Mouse (Mus musculus): Measurements from ENCODE around the gene Cfap77. TPM values are rescaled to one million over a fixed set of nuclear protein-coding genes. Genes with fewer than 3 reads are reported as not detected.

The Cfap77 gene
- polyA plus RNA-seq, 1 experiment from 2014 or later: 0.71 TPM

DNA sequence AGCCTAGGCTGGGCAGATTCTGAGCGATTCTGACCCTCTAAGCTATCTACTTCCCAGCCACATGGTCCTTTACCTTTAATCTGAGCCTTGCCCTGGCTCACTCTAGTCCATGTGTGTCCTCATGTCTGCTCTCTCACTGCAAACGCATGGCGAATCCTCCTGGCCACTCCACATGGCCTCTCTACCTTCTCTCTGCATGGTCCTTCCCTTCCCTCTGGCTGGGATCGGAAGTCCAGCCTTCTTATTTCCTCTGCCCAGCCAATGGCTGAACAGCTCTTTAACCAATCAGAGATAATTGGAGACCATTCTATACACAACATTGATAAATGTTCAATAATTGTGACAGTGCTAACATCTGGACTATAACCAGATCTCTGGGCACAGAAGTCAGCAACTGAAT lies 98.0 kb downstream of the Cfap77 start:
- Histone ChIP-seq H3K9ac (ENCODE audit: low read depth, low read length) (no peak overlapping the region), H3K27me3 (replicated peaks; ENCODE audit: control insufficient read depth, insufficient read depth, low read length) (no peaks in the 10 kb centered on the region), H3K4me2 (no peak overlapping the region), H3K36me3 (ENCODE audit: control insufficient read depth, insufficient read depth, low read length) (no peaks in the 10 kb centered on the region), H3K4me3 (ENCODE audit: low read depth, low read length) (no peak overlapping the region), H3K9me3 (ENCODE audit: control insufficient read depth, low read length) (no peaks in the 10 kb centered on the region), H3K4me1 (replicated peaks; ENCODE audit: control insufficient read depth, insufficient read depth, low read length) (no peaks in the 10 kb centered on the region), H3K27ac (ENCODE audit: low read depth, low read length) (no peak overlapping the region)
- no peak for DNase-seq (ENCODE audit: low spot score)
- no peak for ATAC-seq (replicated peaks; ENCODE audit: low FRiP score)
- 74% methylated on average over 4 of the region's 4 CpGs for WGBS

DNA sequence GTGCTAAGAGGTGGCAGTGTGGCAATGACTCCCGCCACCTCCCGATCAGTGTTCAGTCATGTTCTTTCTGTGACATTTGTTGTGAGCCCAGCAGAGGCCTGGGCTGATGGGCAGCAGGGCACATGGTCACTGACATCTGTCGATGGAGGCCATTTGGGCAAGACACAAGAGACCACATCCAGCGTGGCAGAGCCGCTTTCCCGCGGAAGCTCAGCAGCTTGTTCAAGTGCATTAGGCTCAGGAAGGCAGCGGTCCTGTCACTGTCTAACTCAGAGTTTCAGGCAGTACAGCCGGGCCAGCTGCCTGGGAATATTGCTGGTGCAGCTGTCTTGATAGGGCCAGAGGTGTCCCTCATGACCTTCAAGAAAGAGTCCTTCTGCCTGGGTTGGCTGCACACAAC lies 100.3 kb downstream of the Cfap77 start:
- WGBS: 79% methylated on average over 9 of the region's 9 CpGs
- no peak for DNase-seq (ENCODE audit: low spot score)

DNA sequence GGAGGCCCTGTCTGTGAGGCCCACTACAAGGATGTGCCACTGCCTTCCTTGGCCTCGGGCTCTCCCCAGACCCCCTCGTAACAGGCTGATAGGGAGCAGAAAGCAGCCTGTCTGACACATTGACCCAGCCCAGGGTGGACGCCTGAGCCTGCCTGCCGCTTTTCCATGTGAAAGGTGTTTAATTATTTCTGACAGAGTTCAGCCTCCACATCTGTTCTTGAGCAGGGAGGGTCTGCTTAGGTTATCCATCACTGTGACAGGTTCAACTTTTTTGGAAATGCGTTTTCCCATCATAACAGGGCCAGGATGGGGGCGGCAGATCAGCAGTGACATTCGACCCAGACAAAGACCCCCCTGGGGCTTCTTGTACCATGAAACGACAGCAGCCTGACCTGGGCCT lies 101.9 kb downstream of the Cfap77 start:
- no peaks in the 10 kb centered on the region for H3K36me3 ChIP-seq (ENCODE audit: control insufficient read depth, insufficient read depth, low read length)
- no peak overlapping the region for H3K4me2 ChIP-seq
- no peak for ATAC-seq (replicated peaks; ENCODE audit: low FRiP score)
- H3K4me1 ChIP-seq (replicated peaks; ENCODE audit: control insufficient read depth, insufficient read depth, low read length): no peaks in the 10 kb centered on the region
- H3K9me3 ChIP-seq (ENCODE audit: control insufficient read depth, low read length): no peaks in the 10 kb centered on the region
- 0 out of 2 replicates have a peak, but pooled peaks cover 2% of the 10 kb centered on the region for H3K27me3 ChIP-seq (replicated peaks; ENCODE audit: control insufficient read depth, insufficient read depth, low read length)
- H3K4me3 ChIP-seq (ENCODE audit: low read depth, low read length): no peak overlapping the region
- DNase-seq (ENCODE audit: low spot score): no peak
- H3K27ac ChIP-seq (ENCODE audit: low read depth, low read length): no peak overlapping the region
- H3K9ac ChIP-seq (ENCODE audit: low read depth, low read length): no peak overlapping the region
- 56% methylated on average over 8 of the region's 8 CpGs for WGBS

More for the DNA sequence above, 100.3 kb downstream of the Cfap77 start:
- H3K9me3 ChIP-seq (ENCODE audit: control insufficient read depth, low read length): no peaks in the 10 kb centered on the region
- H3K4me1 ChIP-seq (replicated peaks; ENCODE audit: control insufficient read depth, insufficient read depth, low read length): no peaks in the 10 kb centered on the region
- H3K27me3 ChIP-seq (replicated peaks; ENCODE audit: control insufficient read depth, insufficient read depth, low read length): 0 out of 2 replicates have a peak, but pooled peaks cover 2% of the 10 kb centered on the region
- H3K4me3 ChIP-seq (ENCODE audit: low read depth, low read length): no peak overlapping the region
- ATAC-seq (replicated peaks; ENCODE audit: low FRiP score): no peak
- H3K36me3 ChIP-seq (ENCODE audit: control insufficient read depth, insufficient read depth, low read length): no peaks in the 10 kb centered on the region
- no peak overlapping the region for H3K27ac ChIP-seq (ENCODE audit: low read depth, low read length)
- no peak overlapping the region for H3K4me2 ChIP-seq
- H3K9ac ChIP-seq (ENCODE audit: low read depth, low read length): no peak overlapping the region

DNA sequence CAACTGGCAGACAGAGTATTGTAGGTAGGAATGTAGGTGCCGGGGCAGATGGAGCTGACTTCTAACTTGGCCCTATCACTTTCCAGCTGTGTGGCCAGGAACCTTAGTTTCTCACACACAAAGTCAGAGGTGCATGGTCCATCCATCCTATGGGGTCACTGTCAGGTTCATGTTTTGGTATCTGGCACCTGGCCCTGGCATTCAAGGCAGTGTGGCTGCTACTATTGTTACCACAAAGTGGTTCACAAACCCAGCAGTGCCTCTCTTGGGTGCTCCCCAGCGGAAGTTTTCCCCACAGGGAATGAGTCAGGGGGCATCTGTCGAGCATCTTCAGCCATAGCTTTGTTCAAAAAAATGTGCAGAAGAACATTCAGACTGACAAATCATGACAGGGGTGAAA lies 108.6 kb downstream of the Cfap77 start:
- DNase-seq (ENCODE audit: low spot score) (no peak), ATAC-seq (replicated peaks; ENCODE audit: low FRiP score) (no peak)
- no peaks in the 10 kb centered on the region for H3K36me3 ChIP-seq (ENCODE audit: control insufficient read depth, insufficient read depth, low read length)
- no peak overlapping the region for H3K4me2 ChIP-seq
- H3K9ac ChIP-seq (ENCODE audit: low read depth, low read length): no peak overlapping the region
- H3K27me3 ChIP-seq (replicated peaks; ENCODE audit: control insufficient read depth, insufficient read depth, low read length): 0 out of 2 replicates have a peak, but pooled peaks cover 2% of the 10 kb centered on the region
- no peaks in the 10 kb centered on the region for H3K9me3 ChIP-seq (ENCODE audit: control insufficient read depth, low read length)
- H3K4me3 ChIP-seq (ENCODE audit: low read depth, low read length): no peak overlapping the region
- WGBS: 74% methylated on average over 3 of the region's 3 CpGs
- no peaks in the 10 kb centered on the region for H3K4me1 ChIP-seq (replicated peaks; ENCODE audit: control insufficient read depth, insufficient read depth, low read length)
- H3K27ac ChIP-seq (ENCODE audit: low read depth, low read length): no peak overlapping the region

DNA sequence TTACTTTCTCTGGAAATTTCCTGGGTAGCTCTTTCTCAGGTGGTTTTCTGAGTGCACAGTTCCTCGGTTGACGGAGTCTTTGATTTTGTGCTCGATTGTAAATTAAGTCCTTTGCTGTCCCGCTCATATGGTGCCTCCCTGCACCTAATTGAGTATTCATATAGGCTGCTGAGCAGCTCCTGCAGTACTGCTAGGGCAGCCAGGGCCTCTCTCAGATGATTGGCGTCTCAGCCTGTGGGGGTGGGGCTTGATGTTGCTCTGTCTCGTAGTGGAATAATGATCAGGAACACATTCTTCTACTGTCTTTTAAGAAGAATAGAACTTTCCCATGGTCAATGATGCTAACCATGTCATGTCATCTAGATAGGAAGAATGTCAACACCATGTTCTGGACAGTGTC lies 109.5 kb downstream of the Cfap77 start:
- Histone ChIP-seq H3K9ac (ENCODE audit: low read depth, low read length) (no peak overlapping the region), H3K4me2 (no peak overlapping the region), H3K27me3 (replicated peaks; ENCODE audit: control insufficient read depth, insufficient read depth, low read length) (0 out of 2 replicates have a peak, but pooled peaks cover 2% of the 10 kb centered on the region), H3K4me3 (ENCODE audit: low read depth, low read length) (no peak overlapping the region), H3K36me3 (ENCODE audit: control insufficient read depth, insufficient read depth, low read length) (no peaks in the 10 kb centered on the region), H3K4me1 (replicated peaks; ENCODE audit: control insufficient read depth, insufficient read depth, low read length) (no peaks in the 10 kb centered on the region), H3K9me3 (ENCODE audit: control insufficient read depth, low read length) (no peaks in the 10 kb centered on the region), H3K27ac (ENCODE audit: low read depth, low read length) (no peak overlapping the region)
- no peak for DNase-seq (ENCODE audit: low spot score)
- no peak for ATAC-seq (replicated peaks; ENCODE audit: low FRiP score)
- 67% methylated on average over 6 of the region's 6 CpGs for WGBS

DNA sequence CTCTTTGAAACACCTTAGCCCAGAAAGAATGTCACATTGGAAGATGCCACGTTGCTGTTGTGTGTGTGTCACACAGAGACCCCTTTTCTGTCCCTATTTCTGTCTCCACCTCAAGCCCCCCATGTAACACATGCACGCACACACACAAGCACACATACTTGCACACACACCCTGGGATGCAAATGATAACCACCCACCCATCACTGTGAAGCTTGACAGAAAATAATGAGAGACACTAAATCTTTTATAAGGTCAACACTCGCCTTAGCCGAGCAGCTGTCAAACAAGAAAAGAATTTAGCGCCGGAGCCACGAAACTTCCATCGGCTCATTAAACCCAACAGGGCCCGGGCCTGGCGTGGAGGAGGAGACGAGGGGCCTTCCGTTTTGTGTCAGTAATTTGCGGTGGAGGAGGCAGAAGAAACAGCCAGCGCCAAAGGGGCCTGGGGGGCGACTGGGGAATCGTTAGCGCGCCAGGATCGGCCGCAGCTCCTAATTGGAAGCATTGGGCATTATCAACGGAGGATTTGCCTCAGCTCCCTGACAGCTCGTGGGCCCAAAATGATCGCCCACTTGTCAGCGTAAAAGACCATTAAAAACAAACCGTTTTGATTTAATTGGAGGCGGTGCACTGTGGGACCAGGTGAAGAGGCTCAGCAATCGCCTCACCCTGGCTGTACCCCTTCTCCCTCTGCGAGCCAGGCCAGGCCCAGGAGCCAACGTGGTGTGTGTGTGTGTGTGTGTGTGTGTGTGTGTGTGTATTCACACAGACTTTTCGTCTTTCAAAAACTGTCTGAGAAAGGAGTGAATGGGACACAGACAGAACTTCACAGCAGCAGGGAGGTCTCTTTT lies 111.0 kb downstream of the Cfap77 start:
- WGBS: 51% methylated on average over 30 of the region's 30 CpGs
- ATAC-seq (replicated peaks; ENCODE audit: low FRiP score): no peak
- no peak overlapping the region for H3K4me3 ChIP-seq (ENCODE audit: low read depth, low read length)
- H3K27ac ChIP-seq (ENCODE audit: low read depth, low read length): no peak overlapping the region
- no peak overlapping the region for H3K4me2 ChIP-seq
- DNase-seq (ENCODE audit: low spot score): no peak
- H3K4me1 ChIP-seq (replicated peaks; ENCODE audit: control insufficient read depth, insufficient read depth, low read length): no peaks in the 10 kb centered on the region
- H3K9me3 ChIP-seq (ENCODE audit: control insufficient read depth, low read length): no peaks in the 10 kb centered on the region
- no peaks in the 10 kb centered on the region for H3K27me3 ChIP-seq (replicated peaks; ENCODE audit: control insufficient read depth, insufficient read depth, low read length)
- H3K9ac ChIP-seq (ENCODE audit: low read depth, low read length): no peak overlapping the region
- no peaks in the 10 kb centered on the region for H3K36me3 ChIP-seq (ENCODE audit: control insufficient read depth, insufficient read depth, low read length)

DNA sequence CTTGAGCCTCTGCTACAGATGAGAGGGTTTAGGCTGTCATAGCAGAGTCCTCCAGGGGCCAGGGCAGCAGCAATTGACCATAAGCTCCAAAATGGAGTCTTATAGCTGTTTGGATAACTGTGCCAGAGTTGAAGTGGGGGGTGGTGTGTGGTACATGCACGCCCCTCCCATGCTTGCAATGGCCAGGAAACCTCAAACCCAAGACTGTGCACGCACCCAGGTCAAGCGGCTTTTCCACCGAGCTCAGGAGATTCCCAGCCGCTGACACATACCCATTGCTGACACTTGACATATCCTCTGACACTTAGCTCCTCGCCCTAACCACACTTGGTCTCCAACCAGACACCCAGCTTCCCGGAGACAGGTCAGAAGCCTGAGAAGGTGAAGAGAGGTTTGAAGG lies 115.9 kb downstream of the Cfap77 start:
- ATAC-seq (replicated peaks; ENCODE audit: low FRiP score) (no peak), DNase-seq (ENCODE audit: low spot score) (no peak)
- H3K9ac ChIP-seq (ENCODE audit: low read depth, low read length): no peak overlapping the region
- no peak overlapping the region for H3K4me3 ChIP-seq (ENCODE audit: low read depth, low read length)
- 49% methylated on average over 7 of the region's 7 CpGs for WGBS
- no peaks in the 10 kb centered on the region for H3K4me1 ChIP-seq (replicated peaks; ENCODE audit: control insufficient read depth, insufficient read depth, low read length)
- no peaks in the 10 kb centered on the region for H3K36me3 ChIP-seq (ENCODE audit: control insufficient read depth, insufficient read depth, low read length)
- no peak overlapping the region for H3K4me2 ChIP-seq
- H3K9me3 ChIP-seq (ENCODE audit: control insufficient read depth, low read length): no peaks in the 10 kb centered on the region
- H3K27me3 ChIP-seq (replicated peaks; ENCODE audit: control insufficient read depth, insufficient read depth, low read length): no peaks in the 10 kb centered on the region; the same call in 1 of the 2 replicates
- no peak overlapping the region for H3K27ac ChIP-seq (ENCODE audit: low read depth, low read length)

DNA sequence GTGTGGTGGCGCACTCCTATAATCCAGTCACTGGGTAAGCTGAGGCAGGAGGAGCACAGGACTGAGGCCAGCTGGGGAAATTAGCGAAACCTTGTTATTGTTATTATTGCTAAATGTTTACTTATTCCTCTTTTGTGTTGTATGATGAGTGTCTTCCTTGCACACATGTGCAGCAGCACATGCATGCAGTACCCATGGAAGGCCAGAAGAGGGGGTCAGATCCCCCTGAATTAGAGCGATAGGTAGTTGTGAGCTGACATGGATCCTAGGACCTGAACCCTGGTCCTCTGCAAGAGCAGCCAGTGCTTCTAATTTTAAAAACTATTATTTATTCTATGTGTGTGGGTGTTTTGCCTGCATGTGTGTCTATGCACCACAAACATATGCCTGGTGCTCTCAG lies 124.3 kb downstream of the Cfap77 start:
- 91% methylated on average over 3 of the region's 3 CpGs for WGBS
- Histone ChIP-seq H3K36me3 (ENCODE audit: control insufficient read depth, insufficient read depth, low read length) (no peaks in the 10 kb centered on the region), H3K27ac (ENCODE audit: low read depth, low read length) (no peak overlapping the region), H3K4me1 (replicated peaks; ENCODE audit: control insufficient read depth, insufficient read depth, low read length) (no peaks in the 10 kb centered on the region), H3K9ac (ENCODE audit: low read depth, low read length) (no peak overlapping the region), H3K4me3 (ENCODE audit: low read depth, low read length) (no peak overlapping the region), H3K27me3 (replicated peaks; ENCODE audit: control insufficient read depth, insufficient read depth, low read length) (no peaks in the 10 kb centered on the region), H3K4me2 (no peak overlapping the region), H3K9me3 (ENCODE audit: control insufficient read depth, low read length) (no peaks in the 10 kb centered on the region)
- DNase-seq (ENCODE audit: low spot score) (no peak), ATAC-seq (replicated peaks; ENCODE audit: low FRiP score) (no peak)

DNA sequence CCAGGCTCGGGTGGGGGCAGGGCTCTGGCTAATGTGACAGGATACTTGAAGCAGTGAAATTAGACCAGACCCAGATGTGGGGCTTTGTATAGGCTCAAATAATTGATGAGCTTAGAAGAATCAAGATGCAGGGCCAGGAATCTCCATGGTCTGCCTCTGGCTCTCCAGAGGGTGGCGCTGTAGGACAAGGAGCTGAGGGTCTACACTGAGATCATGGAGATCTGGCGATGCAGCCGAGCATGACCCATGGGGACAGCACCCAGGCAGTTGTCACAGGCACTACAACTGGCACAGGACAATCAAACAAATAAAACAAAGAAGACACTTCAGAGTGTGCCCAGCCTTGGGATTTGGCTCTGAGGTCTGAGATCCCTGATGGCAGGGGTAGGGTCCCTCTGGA lies 131.0 kb downstream of the Cfap77 start:
- H3K4me3 ChIP-seq (ENCODE audit: low read depth, low read length): no peak overlapping the region
- ATAC-seq (replicated peaks; ENCODE audit: low FRiP score): no peak
- 3% methylated on average over 4 of the region's 4 CpGs for WGBS
- H3K9me3 ChIP-seq (ENCODE audit: control insufficient read depth, low read length): no peaks in the 10 kb centered on the region
- peaks cover 38% of the 10 kb centered on the region for H3K27me3 ChIP-seq (replicated peaks; ENCODE audit: control insufficient read depth, insufficient read depth, low read length)
- no peak overlapping the region for H3K27ac ChIP-seq (ENCODE audit: low read depth, low read length)
- no peaks in the 10 kb centered on the region for H3K4me1 ChIP-seq (replicated peaks; ENCODE audit: control insufficient read depth, insufficient read depth, low read length)
- no peak overlapping the region for H3K9ac ChIP-seq (ENCODE audit: low read depth, low read length)
- DNase-seq (ENCODE audit: low spot score): peak; percentile 61
- no peaks in the 10 kb centered on the region for H3K36me3 ChIP-seq (ENCODE audit: control insufficient read depth, insufficient read depth, low read length)
- no peak overlapping the region for H3K4me2 ChIP-seq

Measured in liver, embryonic 11.5 days (tissue).